Mouse (Mus musculus): ENCODE data around the gene Ubac2. TPM values are rescaled to one million over a fixed set of nuclear protein-coding genes. Genes with fewer than 3 reads are reported as not detected.

Gene Ubac2
- total RNA-seq, 2 experiments from 2014 or later: 25.5 to 32.9 TPM

DNA sequence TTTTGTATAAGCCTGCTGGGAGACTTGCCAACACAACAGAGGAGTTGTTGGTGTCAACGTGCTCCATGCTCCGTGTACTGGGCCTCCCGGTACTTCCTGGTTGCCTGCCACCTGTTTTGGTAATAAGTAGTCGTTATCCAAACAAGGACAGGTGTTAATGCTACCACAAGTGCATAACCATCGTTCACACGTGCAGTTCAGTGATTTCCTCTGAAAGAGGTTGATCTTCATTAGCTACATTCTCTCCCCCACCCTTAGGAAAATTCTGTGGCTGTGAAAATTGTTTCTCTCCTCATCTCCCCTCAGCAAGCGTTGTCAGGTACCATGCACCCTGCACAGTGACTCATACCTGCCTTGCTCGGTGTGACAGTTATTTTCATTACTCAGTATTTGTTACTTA lies 121.0 kb downstream of the Ubac2 start:
- DNase-seq (ENCODE audit: low spot score): no peak

DNA sequence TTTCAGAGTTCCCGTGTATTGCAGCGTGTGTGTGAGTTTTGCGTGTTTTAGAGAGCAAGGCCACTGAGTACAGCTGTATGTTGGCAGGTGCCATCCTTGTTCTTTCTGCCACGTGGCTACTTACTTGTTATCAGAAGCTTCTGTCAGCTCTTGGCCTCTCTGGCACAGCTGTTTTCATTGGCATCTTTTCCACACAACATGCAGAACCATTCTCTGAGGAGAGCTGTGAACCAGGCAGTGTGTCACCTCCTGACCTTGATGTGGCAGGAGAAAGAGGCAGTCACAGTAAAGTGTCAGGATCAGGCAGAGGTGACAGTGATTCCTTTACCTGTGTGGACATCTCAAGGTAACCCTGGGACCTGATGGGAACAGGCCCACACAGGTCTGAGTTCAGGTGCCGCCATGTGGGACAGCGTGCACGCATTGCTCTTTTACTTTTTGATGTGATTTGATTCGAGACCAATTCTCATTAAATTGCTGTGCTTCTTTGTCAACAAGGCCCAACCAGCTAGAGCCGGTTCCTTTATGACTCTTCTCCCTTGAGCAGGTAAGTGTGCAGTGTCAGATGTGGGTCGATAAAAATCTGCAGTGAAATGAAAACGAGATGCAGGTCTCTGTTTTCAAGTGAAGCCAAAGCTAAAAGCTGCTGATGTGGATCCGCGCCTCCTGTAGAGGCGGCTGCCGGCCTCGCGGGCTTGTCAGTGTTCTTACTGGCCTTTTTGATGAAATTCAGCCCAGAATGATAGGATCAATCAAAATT lies 122.1 kb downstream of the Ubac2 start:
- no peak for DNase-seq (ENCODE audit: low spot score)

- DNase-seq (ENCODE audit: low spot score): no peak
These were observed 123.8 kb downstream of the Ubac2 start for GRCm38 (mm10) chr14:122002224-122002623.

GRCm38 (mm10) chr14:122003812-122004211 lies 125.4 kb downstream of the Ubac2 start:
- DNase-seq (ENCODE audit: low spot score): no peak

- DNase-seq (ENCODE audit: low spot score): no peak
These were observed 129.8 kb downstream of the Ubac2 start for GRCm38 (mm10) chr14:122008261-122008660.

- no peak for DNase-seq (ENCODE audit: low spot score)
These were observed 131.1 kb downstream of the Ubac2 start for GRCm38 (mm10) chr14:122009502-122009901.

GRCm38 (mm10) chr14:122010301-122010700 lies 131.9 kb downstream of the Ubac2 start:
- DNase-seq (ENCODE audit: low spot score): peak; percentile 33

- no peak for DNase-seq (ENCODE audit: low spot score)
These were observed 133.3 kb downstream of the Ubac2 start for GRCm38 (mm10) chr14:122011768-122012167.

DNA sequence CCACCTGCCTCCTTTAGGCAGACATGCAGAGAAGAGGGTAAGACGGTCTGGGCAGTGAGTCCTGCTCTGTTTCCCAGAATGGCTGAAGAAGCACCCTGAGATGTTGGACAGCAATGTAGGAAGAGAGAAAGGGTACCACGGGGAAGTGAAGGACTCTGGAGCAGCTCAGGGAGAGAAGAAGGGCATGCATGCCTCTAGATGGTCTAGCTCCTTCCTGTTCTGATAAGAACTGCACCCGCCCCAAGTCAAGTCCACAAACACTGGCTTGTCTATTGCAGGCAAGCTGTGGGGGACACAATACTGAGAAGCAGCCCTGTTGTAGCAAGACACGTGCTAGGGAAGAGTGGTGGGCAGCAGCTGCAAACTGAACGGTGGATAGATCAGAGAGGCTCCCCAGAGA lies 133.8 kb downstream of the Ubac2 start:
- DNase-seq (ENCODE audit: low spot score): no peak

- DNase-seq (ENCODE audit: low spot score): no peak
These were observed 134.4 kb downstream of the Ubac2 start for GRCm38 (mm10) chr14:122012814-122013213.

DNA sequence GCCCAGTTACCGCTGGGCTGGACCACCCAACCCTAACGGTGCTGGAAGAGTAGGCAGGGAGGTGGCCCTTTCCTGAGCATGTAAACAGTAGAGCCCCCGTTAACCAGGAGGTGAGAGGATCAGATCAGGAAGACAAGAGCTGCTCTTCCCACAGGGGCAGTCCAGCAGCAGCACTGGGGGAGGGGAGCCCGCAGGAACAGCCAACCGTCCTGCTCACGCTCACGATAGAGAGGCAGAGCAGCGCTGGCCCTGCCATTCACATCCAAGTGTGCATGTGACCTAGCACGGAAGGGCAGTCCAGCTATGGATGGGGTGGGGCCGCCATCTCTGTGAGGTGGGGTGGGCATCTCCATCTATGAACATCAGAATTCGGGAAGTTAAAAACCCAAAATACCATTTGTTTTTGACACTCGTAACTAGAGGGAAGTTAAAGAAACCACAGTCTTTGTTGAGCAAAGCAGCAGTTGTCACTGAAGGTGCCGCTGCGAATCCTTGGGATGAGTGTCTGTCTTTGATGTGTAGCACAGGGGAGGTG lies 135.1 kb downstream of the Ubac2 start:
- DNase-seq (ENCODE audit: low spot score): peak; percentile 24

DNA sequence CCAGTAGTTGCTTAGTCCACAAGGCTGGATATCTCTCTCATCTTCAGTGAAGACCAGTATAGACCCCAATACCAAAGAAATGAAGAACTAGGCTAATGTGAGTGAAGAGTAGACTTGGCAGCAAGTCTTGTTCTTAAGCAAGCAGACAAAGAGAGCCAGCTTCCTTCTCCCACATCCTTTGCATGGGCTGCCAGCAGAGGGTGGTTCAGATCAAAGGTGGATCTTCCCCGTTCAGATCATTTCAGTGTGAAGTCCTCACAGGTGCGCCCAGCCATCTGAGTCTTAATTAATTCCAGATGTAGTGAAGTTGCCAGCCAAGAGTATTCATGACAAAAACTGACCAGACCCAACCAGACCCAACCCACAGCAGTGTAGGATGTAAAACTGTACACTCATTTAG lies 139.5 kb downstream of the Ubac2 start:
- no peak for DNase-seq (ENCODE audit: low spot score)

GRCm38 (mm10) chr14:122019389-122019788 lies 141.0 kb downstream of the Ubac2 start:
- DNase-seq (ENCODE audit: low spot score): no peak

GRCm38 (mm10) chr14:122020567-122020966 lies 142.1 kb downstream of the Ubac2 start:
- no peak for DNase-seq (ENCODE audit: low spot score)

- no peak for DNase-seq (ENCODE audit: low spot score)
These were observed 144.6 kb downstream of the Ubac2 start for GRCm38 (mm10) chr14:122023054-122023453.

DNA sequence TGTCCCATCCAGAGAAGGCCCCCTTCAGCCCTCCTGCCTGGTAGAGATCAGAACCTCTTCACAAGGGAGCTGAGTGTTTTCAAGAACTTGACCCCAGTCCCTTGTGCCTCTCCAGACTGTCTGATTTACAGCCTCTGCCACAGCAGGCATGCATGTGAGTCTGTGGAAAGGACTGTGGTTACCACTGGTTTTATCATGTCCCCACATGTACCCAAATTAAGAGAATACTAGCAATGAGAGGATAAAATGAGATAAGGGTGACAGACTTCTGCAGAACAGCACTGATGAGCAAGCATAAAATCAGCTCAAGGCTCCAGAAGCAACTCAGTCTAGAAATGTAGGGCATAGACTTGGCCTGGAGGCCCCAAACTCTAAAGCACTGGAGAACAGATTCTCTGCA lies 145.5 kb downstream of the Ubac2 start:
- DNase-seq (ENCODE audit: low spot score): no peak

DNA sequence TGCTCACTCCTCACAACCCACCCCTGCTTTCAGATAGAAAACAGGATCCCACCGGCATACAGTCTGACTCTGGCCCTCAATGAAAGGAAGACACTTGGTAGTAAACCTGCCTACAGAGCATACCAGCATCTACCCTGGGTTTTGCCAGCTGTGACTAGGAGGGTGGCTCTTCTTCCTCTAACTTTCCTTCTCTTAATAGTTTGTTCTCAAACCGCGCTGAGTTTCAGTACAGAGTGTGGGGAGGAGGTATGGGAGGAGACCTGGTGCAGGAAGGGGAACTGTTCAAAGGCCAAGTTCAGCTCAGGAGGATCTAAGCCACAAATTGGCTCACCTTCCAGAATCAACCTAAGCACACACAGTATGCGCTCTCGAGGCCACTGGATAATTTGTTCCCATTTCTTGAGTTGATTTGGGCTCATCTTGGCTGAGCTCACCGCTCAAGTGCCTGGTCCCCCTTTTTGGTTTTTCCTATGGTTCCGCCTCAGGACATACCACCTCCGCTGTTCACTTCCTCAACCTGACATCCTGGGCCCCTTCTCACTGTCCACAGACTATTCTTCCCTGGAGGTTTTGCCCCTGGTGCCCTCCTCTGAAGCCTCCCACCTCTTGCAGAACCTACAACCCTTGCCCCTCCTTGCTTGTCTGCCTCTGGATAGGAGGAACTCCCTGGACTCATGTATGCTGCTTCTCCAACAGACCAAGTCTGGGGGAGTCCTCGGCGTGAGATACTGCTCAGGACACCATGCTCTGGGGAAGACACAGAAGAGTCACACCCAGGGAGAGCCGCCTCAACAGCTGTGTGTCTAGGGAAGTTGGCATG lies 150.7 kb downstream of the Ubac2 start:
- no peak for DNase-seq (ENCODE audit: low spot score)

GRCm38 (mm10) chr14:122029851-122030250 lies 151.4 kb downstream of the Ubac2 start:
- no peak for DNase-seq (ENCODE audit: low spot score)

GRCm38 (mm10) chr14:122032045-122032444 lies 153.6 kb downstream of the Ubac2 start:
- DNase-seq (ENCODE audit: low spot score): no peak

DNA sequence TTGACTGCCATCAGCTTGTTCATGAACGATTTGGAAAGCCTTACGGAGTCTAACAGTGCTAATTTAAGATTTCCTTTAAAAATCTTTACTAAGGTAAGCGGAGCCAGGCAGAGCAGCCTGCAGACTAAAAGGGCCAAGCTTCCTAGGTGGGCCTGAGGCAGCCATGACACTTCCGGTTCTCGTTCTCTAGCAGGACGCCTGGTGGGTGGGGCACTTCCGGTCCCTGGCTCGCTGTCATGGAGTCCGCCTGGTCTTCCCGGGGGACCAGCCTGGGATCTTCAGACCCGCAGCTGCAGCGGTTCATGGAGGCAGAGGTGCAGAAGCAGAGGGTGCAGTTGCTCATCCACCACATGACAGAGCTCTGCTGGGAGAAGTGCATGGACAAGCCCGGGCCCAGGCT lies 156.0 kb downstream of the Ubac2 start, which contains the start of gene Timm8a2:
Gene Timm8a2, plus strand, starts transcription at position 224 of the 400 bp plus-strand sequence.
- no peak for DNase-seq (ENCODE audit: low spot score)

- DNase-seq (ENCODE audit: low spot score): no peak
These were observed 156.8 kb downstream of the Ubac2 start for GRCm38 (mm10) chr14:122035181-122035580.

DNA sequence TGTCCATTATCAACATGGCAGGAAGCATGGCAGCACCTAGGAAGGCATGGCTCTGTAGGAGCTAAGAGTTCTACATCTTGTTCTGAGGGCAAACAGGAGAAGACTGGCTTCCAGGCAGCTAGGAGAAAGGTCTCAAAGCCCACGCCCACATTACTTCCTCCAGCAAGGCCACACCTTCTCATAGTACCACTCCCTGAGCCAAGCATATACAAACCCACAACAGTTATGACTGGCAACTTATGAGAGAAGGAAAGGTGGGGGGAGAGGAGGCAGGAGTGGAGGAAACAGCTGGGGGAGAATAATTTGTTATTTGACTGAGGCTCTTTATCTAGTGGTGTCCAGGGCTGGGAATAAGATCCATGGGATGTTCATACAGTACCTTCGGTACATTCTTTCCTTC lies 157.4 kb downstream of the Ubac2 start:
- DNase-seq (ENCODE audit: low spot score): no peak

Data from gastrocnemius, adult 18-20 months (tissue).